Mouse (Mus musculus): Measurements from ENCODE around the gene Tpcn1.

Tpcn1 gene

DNA sequence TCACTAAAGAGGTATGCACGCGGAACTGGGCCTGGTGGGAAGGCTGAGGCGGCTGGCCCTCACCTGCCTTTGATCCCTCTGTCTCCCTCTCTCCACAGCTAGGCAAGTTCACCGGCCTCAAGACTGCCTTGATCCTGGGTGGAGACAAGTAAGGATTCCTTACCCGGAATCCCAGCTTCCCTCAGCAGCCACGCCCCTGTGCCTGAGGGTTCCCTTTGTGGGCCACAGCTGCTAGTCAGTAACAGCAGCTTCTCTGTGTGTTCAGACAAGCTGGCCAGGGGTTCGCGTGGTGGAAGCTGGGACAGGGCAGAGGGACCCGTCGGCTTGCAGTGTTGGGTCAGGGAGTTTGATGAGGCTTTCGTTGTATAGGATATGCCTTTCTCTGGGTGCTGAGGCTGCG, 30.3 kb upstream of the Tpcn1 start:
- ChIA-PET CTCF (interaction anchor here (0.5 to 8.6 kb wide), 81 partner anchors 9 to 556 kb away, joined by 3 to 214 read pairs (median 4); partner anchors contain the start of genes Rasal1 (in 3 of the 4), Cfap73 (in 2 of the 4), Iqcd (in 2 of the 4) and Oas2 (in 1 of the 4)), POLR2A (interaction anchor here in 3 of 4 experiments (0.6 to 4.8 kb wide), 31 partner anchors 8 to 164 kb away, joined by 3 to 32 read pairs (median 4); partner anchors contain the start of genes Slc8b1 (in 2 of the 3), Oas2 (in 1 of the 3) and Rasal1 (in 1 of the 3))

DNA sequence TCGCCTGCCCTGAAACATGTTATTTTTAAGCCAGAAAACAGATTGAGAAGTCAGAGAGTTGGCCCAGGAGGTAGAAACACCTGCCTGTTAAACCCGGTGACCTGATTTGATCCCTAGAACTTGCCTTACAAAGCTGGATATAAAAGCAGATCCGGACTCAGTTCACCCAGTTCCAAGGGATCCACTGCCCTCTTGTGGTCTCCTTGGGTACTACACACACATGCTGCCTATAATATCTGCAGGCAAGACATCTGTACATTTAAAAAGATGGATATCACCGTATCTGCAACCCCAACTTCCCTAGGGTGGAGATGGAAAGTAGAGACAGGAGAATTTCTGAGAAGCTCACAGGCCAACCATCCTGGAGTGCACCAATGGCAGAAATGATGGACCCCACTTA, 27.4 kb upstream of the Tpcn1 start:
- POLR2A ChIA-PET, result interaction anchor here in 3 of 4 experiments (0.6 to 2.4 kb wide), 21 partner anchors 8 to 200 kb away, joined by 3 to 16 read pairs (median 4); partner anchors contain the start of gene Cfap73 (in 1 of the 3)
- CTCF ChIA-PET, result interaction anchor here (0.6 to 8.6 kb wide), 31 partner anchors 10 to 273 kb away, joined by 3 to 214 read pairs (median 4); partner anchors contain the start of genes Cfap73 (in 1 of the 4), Iqcd (in 1 of the 4), Rasal1 (in 1 of the 4) and Tpcn1 (in 1 of the 4)

DNA sequence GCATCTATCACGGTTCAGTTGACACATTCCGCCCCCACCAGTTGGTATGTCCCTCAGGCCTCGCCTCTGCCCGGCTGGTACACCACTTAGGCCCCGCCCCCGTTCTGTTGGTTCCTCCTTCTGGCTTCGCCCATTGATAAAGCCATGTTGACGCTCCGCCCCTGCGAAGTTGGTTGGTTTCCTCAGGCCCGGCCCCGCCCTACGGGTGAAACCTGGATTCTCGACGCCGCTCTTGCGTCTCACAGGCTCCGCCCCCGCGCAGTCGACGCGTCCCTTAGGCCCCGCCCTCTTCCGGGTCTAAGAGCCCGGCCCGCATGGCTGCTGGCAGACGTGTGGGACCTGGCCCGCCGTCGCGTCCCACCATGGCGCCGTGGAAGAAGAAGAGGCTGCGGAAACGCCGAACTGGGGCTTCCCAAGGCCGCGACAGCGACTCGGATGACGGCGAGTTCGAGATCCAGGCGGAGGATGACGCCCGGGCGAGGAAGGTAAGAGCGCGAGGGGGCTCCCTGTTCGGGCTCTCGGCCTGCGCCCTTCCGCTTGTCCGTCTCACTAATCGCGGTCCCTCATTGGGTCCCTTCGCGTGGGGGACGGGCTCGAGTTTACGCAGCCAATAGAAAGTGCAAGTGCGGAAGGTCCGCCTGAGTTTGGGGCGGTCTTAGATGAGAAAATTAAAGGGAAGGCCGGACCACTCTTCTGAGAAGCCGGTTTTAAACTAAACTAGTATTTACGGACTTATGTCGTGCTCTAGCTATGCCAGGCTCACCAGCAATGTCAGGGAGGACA, 24.5 kb upstream of the Tpcn1 start:
- ChIA-PET CTCF (interaction anchor here in 3 of 4 experiments (0.6 to 1.7 kb wide), 17 partner anchors 8 to 342 kb away, joined by 3 to 12 read pairs (median 3); partner anchors contain the start of gene Plbd2 (in 1 of the 3)), POLR2A (interaction anchor here in 3 of 4 experiments (0.5 to 2.8 kb wide), 46 partner anchors 8 to 434 kb away, joined by 3 to 15 read pairs (median 4); partner anchors contain the start of genes Slc8b1 (in 2 of the 3), Cfap73 (in 1 of the 3), Iqcd (in 1 of the 3) and Rasal1 (in 1 of the 3))

DNA sequence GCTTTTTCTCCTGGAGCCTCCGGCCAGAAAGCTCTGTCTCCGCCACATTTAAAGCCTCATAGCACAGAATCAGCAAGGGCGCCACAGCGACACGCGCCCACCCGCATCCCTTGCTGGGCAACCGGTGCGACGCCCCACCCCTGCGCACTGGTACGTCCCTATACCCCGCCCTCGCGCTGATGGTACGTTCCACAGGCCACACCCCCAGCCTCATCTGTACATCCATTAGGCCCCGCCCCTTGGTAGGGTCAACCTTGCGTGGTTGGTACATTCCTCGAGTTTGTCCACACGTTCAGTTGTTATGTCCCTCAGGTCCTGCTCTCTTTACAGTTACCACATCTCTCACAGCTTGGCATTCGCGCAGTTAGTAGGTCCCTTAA, 24.0 kb upstream of the Tpcn1 start, which contains the start of the genes Rita1 and Ddx54:
Gene Rita1 (minus strand): TSS at position 148 of the 380 bp plus-strand sequence.
Gene Ddx54 (plus strand): TSS at position 298 of the 380 bp plus-strand sequence.
- CTCF ChIA-PET, result interaction anchor here in 3 of 4 experiments (0.6 to 1.5 kb wide), 16 partner anchors 8 to 1596 kb away, joined by 3 to 7 read pairs (median 3); partner anchors contain the start of gene Plbd2 (in 1 of the 3)

DNA sequence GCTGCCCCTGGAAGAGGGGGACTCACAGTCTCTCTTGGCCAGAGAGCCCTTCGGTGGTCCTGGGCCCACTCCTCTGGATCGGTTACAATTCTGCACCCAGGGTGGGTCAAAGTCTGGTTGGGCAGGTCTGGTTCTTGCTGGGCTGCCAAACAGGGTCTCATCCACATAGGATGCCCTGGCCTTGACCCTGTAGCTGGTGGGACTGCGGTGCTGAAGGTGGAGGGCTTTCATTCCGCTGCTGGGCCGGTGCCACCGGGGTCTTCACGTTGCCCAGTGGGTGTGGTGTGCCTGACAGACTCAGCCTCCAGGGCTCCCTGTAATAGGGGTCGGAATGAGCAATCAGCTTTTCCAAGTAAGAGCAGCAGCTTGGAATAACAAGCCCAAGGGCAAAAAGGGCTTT, 22.9 kb upstream of the Tpcn1 start:
- ChIA-PET CTCF (interaction anchor here in 2 of 4 experiments (0.6 to 1.5 kb wide), 8 partner anchors 9 to 170 kb away, joined by 3 to 7 read pairs (median 3); partner anchors contain the start of gene Plbd2 (in 1 of the 2)), POLR2A (interaction anchor here in 3 of 4 experiments (0.6 to 2.6 kb wide), 8 partner anchors 9 to 151 kb away, joined by 3 to 10 read pairs (median 4); no protein-coding TSS in a partner anchor)

More for the DNA sequence above, 24.0 kb upstream of the Tpcn1 start, which contains the start of the genes Rita1 and Ddx54:
- POLR2A ChIA-PET, result interaction anchor here in 3 of 4 experiments (0.5 to 2.8 kb wide), 19 partner anchors 10 to 434 kb away, joined by 3 to 13 read pairs (median 4); partner anchors contain the start of genes Slc8b1 (in 2 of the 3), Cfap73 (in 1 of the 3), Iqcd (in 1 of the 3) and Plbd2 (in 1 of the 3)

DNA sequence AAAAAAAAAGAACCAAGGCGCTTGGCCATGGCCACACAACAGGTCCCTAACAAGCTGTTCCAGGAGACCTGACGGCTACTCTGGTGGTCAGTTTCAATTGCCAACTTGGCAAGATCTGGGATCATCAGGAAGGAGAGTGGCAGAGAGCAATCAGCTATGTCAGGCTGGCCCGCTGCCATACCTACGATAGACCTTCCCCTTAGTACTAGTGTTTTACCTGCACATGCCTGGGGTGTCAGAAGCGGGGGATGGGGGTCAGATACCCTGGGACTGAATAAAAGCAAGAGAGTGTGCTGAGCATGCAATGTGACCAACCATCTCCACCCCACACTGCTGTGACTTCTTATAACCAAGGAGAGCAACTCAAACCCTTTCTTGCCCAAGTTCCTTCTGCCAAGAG, 22.4 kb upstream of the Tpcn1 start:
- CTCF ChIA-PET, result interaction anchor here in 2 of 4 experiments (0.6 to 1.5 kb wide), 5 partner anchors 9 to 170 kb away, joined by 3 to 7 read pairs (median 3); partner anchors contain the start of gene Plbd2 (in 1 of the 2)

DNA sequence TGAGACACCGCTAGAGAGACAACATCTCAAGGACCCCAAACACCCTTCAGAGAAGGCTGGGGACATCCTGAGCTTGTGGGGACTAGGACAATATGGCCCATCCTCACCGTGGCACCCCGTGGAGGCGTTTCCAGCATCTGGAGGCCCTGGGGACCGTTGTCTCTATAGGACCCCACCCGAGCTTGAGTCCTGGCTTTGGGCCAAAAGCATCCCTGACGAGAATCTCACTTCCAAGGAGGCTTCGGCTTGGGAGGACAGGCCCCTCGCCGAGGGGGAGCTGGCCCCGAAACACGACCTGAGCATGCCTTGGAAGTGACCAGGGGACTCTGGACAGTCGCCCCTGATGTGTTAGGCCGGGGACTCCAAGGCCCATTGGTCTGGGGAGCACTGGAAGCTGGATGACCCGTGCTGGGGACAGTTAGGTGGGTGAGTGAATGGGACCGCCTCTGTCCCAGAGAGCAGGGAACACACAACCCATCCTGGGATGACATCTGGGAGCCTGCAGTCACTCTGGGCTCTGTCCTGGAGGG, 20.8 kb upstream of the Tpcn1 start:
- ChIA-PET CTCF (interaction anchor here in 3 of 4 experiments (0.6 to 1.1 kb wide), 5 partner anchors 10 to 144 kb away, joined by 3 to 6 read pairs (median 3); no protein-coding TSS in a partner anchor), POLR2A (interaction anchor here in 3 of 4 experiments (0.6 to 2.6 kb wide), 7 partner anchors 11 to 106 kb away, joined by 3 to 6 read pairs (median 3); partner anchors contain the start of genes Plbd2 (in 1 of the 3) and Slc8b1 (in 1 of the 3))

More for the DNA sequence above, 22.4 kb upstream of the Tpcn1 start:
- POLR2A ChIA-PET, result interaction anchor here (0.6 to 2.6 kb wide), 6 partner anchors 8 to 151 kb away, joined by 3 to 6 read pairs (median 4); partner anchors contain the start of gene Rasal1 (in 1 of the 4)

DNA sequence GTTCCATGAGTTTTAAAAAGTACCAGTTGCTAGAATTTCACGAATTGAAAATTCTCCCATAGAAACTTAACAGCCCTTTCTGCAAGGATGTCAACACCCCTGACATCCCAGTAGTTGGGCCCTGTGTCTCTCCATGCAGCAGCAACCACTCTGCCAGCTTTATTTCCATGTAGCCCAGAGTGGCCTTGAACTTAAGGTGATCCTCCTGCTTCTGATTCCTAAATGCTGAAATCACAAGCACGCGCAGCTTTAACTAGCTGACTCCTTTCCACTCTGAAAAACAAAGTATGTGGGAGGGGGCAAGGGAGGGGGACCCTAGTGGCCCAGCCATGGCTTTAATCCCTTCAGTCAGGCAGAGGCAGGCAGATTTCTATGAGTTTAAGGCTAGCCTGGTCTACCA, 18.9 kb upstream of the Tpcn1 start:
- ChIA-PET POLR2A (interaction anchor here in 3 of 4 experiments (0.6 to 1.1 kb wide), 7 partner anchors 9 to 462 kb away, joined by 3 to 4 read pairs (median 3); no protein-coding TSS in a partner anchor), CTCF (interaction anchor here in 3 of 4 experiments (0.6 to 10.3 kb wide), 17 partner anchors 10 to 216 kb away, joined by 3 to 214 read pairs (median 3); partner anchors contain the start of genes Cfap73 (in 1 of the 3), Iqcd (in 1 of the 3), Rasal1 (in 1 of the 3) and Tpcn1 (in 1 of the 3))

DNA sequence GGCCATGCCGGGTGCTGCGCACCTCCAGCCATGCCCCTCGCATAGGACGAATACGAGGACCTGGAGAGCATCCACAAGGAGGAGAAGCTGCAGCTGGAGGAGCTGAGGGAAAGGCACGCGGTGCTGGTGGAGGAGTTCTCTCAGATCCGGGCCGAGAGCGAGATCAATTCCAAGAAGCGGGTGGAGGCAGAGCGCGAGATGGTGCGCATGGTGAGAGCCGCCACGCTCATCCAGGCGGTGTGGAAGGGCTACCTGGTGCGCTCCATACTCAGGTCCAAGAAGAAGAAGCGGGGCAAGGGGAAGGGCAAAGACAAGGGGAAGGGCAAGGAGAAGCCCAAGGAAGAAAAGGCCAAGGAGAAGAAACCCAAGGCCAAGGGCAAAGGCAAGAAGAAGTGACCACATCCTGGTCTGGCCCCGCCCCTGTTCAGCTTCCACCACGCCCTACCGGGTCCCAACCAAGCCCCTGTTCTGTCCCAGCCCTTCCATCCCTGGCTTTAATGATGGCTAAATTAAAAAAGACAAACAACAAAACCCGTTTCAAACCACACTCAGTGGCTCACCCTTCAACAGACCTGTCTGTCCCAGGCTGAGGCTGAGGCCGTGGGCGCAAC, 18.2 kb upstream of the Tpcn1 start:
- CTCF ChIA-PET, result interaction anchor here (0.6 to 10.3 kb wide), 24 partner anchors 10 to 189 kb away, joined by 3 to 214 read pairs (median 7); partner anchors contain the start of genes Cfap73 (in 1 of the 4), Iqcd (in 1 of the 4), Oas1e (in 1 of the 4) and Rasal1 (in 1 of the 4)
- POLR2A ChIA-PET, result interaction anchor here in 3 of 4 experiments (0.5 to 2.9 kb wide), 9 partner anchors 9 to 155 kb away, joined by 3 to 17 read pairs (median 3); partner anchors contain the start of genes Cfap73 (in 1 of the 3), Iqcd (in 1 of the 3) and Tpcn1 (in 1 of the 3)

DNA sequence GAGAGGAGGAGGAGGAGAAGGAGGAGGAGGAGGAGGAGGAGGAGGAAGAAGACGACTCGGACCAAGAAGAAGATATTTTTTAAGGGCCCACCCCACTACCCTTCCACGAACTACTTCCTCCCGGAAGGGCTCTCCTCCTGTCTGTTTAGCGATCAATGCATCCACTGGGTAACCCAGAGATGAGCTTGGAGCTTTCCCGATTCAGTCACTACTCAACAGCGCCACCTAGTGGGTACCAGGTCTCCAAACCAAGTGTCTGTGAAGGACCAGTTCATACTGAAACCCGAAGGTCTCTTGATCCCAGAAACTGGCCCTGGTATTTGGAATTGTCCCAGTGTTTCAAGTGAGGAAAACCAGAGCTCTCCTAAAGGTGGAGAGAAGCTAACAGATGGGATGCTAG, 17.2 kb upstream of the Tpcn1 start:
- CTCF ChIA-PET, result interaction anchor here (0.5 to 10.3 kb wide), 149 partner anchors 8 to 1785 kb away, joined by 3 to 214 read pairs (median 5); partner anchors contain the start of genes Sds (in 3 of the 4), Slc8b1 (in 3 of the 4), Iqcd (in 2 of the 4) and Plbd2 (in 2 of the 4)
- POLR2A ChIA-PET, result interaction anchor here (0.5 to 2.9 kb wide), 57 partner anchors 8 to 794 kb away, joined by 3 to 18 read pairs (median 4); partner anchors contain the start of genes Iqcd (in 2 of the 4), Tpcn1 (in 2 of the 4), Cfap73 (in 1 of the 4) and Oas2 (in 1 of the 4)

DNA sequence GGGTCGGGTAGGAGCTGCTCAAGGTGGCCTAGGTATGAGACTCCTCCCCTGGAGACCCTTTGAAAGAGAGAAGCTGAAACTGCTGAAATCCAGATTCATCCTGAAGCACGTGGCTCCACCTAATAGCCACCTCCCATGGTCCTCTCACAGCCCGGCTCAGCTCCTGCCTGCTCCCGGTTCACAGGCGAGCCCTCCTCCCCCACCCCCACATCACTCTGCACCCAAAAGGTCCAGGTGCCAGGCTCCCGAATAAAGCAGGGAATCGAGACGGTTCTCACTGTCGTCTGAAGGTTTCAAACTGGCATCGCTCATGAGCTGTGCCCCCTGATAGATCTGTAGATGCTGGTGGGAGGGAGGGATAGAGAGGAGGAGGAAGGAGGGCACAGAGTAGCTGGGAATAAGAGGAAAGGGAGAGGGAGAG, 16.8 kb upstream of the Tpcn1 start:
- POLR2A ChIA-PET, result interaction anchor here in 3 of 4 experiments (0.5 to 2.9 kb wide), 59 partner anchors 8 to 1257 kb away, joined by 3 to 18 read pairs (median 4); partner anchors contain the start of genes Iqcd (in 2 of the 3), Slc8b1 (in 2 of the 3), Tpcn1 (in 2 of the 3) and Cfap73 (in 1 of the 3)

DNA sequence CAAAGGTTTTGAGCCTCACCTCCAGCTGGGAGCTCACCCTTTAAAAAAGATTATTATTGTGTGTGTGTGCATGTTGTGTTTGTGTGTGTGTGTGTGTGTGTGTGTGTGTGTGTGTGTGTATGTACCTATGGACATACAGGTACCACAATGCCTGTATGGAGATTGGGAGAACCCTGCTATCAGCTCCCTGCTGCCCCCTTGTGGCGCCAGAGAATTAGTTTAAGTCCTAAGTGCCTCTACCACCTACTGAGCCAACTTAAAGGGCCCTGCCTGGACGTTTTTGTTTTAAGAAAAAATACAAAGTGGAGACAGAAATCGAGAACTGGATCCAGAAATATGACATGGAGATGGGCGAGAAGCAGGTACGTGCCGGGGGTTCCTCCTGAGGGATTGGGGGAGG, 16.4 kb upstream of the Tpcn1 start:
- CTCF ChIA-PET, result interaction anchor here (0.6 to 10.3 kb wide), 124 partner anchors 9 to 624 kb away, joined by 3 to 214 read pairs (median 5); partner anchors contain the start of genes Slc8b1 (in 3 of the 4), Iqcd (in 2 of the 4), Plbd2 (in 2 of the 4) and Sds (in 2 of the 4)

More for the DNA sequence above, 16.8 kb upstream of the Tpcn1 start:
- CTCF ChIA-PET, result interaction anchor here (0.5 to 10.3 kb wide), 159 partner anchors 8 to 623 kb away, joined by 3 to 214 read pairs (median 5); partner anchors contain the start of genes Sds (in 3 of the 4), Slc8b1 (in 3 of the 4), Iqcd (in 2 of the 4) and Plbd2 (in 2 of the 4)

DNA sequence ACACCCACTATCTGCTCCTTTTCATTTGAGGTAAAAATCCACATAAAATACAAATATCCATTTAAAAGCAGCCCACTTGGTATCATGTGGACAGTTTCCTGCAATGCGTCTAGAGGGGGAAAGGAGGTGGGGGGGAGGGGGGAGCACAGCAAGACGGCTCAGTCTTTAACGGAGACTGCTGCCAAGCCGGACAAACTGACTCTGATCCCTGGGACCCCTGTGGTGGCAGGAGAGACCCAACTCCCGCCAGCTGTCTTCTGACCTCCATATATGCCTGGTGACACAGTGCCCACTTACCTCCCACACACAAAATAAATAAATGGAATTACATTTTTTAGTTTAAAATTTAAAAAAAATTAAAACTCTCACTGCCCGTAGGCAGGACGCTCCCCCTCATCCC, 15.0 kb upstream of the Tpcn1 start:
- ChIA-PET POLR2A (no interaction called here), CTCF (interaction anchor here in 3 of 4 experiments (0.6 to 10.3 kb wide), 7 partner anchors 11 to 158 kb away, joined by 3 to 214 read pairs (median 4); partner anchors contain the start of genes Iqcd (in 2 of the 3) and Tpcn1 (in 2 of the 3))

More for the DNA sequence above, 16.4 kb upstream of the Tpcn1 start:
- POLR2A ChIA-PET, result interaction anchor here in 3 of 4 experiments (0.6 to 2.9 kb wide), 42 partner anchors 9 to 1257 kb away, joined by 3 to 18 read pairs (median 4); partner anchors contain the start of genes Slc8b1 (in 2 of the 3), Iqcd (in 1 of the 3), Oas2 (in 1 of the 3) and Tpcn1 (in 1 of the 3)

DNA sequence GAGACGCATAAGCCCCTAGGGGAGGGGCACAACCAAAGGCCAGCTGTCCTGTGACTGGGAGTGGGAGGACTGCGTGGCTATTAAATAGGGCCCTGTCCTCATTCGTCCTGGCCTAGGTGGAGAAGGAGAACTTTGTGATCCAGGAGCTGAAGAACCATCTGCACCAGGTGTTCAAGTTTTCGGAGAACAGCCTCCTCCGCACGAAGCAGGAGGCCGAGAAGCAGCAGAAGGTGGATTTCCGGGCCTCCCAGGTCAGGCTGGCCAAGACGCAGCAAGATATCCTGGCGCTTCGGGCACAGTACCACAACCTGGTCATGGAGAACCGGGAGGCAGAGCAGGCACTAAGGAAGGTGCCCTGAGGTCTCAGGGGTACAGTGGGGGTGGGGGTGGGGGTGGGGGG, 13.7 kb upstream of the Tpcn1 start:
- CTCF ChIA-PET, result interaction anchor here in 3 of 4 experiments (0.5 to 10.3 kb wide), 41 partner anchors 9 to 249 kb away, joined by 3 to 214 read pairs (median 7); partner anchors contain the start of genes Iqcd (in 2 of the 3), Tpcn1 (in 2 of the 3), Cfap73 (in 1 of the 3) and Ddx54 (in 1 of the 3)
- POLR2A ChIA-PET, result interaction anchor here (0.5 to 2.9 kb wide), 14 partner anchors 9 to 1302 kb away, joined by 3 to 14 read pairs (median 4); partner anchors contain the start of genes Rita1 (in 2 of the 4), Ddx54 (in 1 of the 4) and Tpcn1 (in 1 of the 4)

Data from embryonic stem cell, embryonic (primary cell).